Mouse (Mus musculus) stomach, embryonic 15.5 days (tissue): ENCODE results near the gene Slc2a13. TPM values are rescaled to one million over a fixed set of nuclear protein-coding genes. Genes with fewer than 3 reads are reported as not detected.

Experiments used
- ATAC-seq: fragments of 200-750 bp; cut with Nextera tagmentation; 2 replicates; pipeline ENCODE4 v1.8.0; 2017; ENCODE audit warnings: low read depth, moderate number of reproducible peaks, moderate TSS enrichment; ENCODE audit not compliant: insufficient read depth, low FRiP score
- H3K27ac ChIP-seq: fragments of 300-500 bp; sonication (generic); 2 replicates; pipeline ENCODE4 v1.5.1; 2015; ENCODE audit warnings: mild to moderate bottlenecking, inconsistent platforms
- H3K27me3 ChIP-seq: fragments of 300-500 bp; sonication (generic); replicated peaks from 2 replicates; pipeline ENCODE4 v1.6.1; 2015; ENCODE audit warnings: inconsistent platforms
- H3K36me3 ChIP-seq: fragments of 300-500 bp; sonication (generic); 2 replicates; pipeline ENCODE4 v1.6.1; 2015; ENCODE audit warnings: inconsistent platforms
- H3K4me1 ChIP-seq: fragments of 300-500 bp; sonication (generic); 2 replicates; pipeline ENCODE4 v1.6.1; 2015; ENCODE audit warnings: inconsistent platforms
- H3K4me2 ChIP-seq: fragments of 300-500 bp; sonication (generic); 2 replicates; pipeline ENCODE4 v1.6.1; 2015; ENCODE audit warnings: mild to moderate bottlenecking, inconsistent platforms
- H3K4me3 ChIP-seq: fragments of 300-500 bp; sonication (generic); replicated peaks from 2 replicates; pipeline ENCODE4 v1.5.1; 2015; ENCODE audit warnings: inconsistent platforms
- H3K9ac ChIP-seq: fragments of 300-500 bp; sonication (generic); 2 replicates; pipeline ENCODE4 v1.6.1; 2015; ENCODE audit warnings: inconsistent platforms
- H3K9me3 ChIP-seq: fragments of 300-500 bp; sonication (generic); 2 replicates; pipeline ENCODE4 v1.6.1; 2016; ENCODE audit warnings: inconsistent platforms
- WGBS: fragments of 180-500 bp; shearing (Covaris S2); methylation state at CpG from one replicate; pipeline ENCODE4 v1.1.7; 2015; 5-methylcytosine and 5-hydroxymethylcytosine counted together
- polyA plus RNA-seq: library from polyadenylated mRNA; unstranded; fragments of >200 nt; fragmentation: Nextera tagmentation; extraction: Ambion mirVana; gene quantifications from 2 replicates; pipeline ENCODE4 v1.2.1, GENCODE M21; 2015

Gene Slc2a13
- polyA plus RNA-seq, 1 experiment from 2014 or later, result 1.3 TPM

DNA sequence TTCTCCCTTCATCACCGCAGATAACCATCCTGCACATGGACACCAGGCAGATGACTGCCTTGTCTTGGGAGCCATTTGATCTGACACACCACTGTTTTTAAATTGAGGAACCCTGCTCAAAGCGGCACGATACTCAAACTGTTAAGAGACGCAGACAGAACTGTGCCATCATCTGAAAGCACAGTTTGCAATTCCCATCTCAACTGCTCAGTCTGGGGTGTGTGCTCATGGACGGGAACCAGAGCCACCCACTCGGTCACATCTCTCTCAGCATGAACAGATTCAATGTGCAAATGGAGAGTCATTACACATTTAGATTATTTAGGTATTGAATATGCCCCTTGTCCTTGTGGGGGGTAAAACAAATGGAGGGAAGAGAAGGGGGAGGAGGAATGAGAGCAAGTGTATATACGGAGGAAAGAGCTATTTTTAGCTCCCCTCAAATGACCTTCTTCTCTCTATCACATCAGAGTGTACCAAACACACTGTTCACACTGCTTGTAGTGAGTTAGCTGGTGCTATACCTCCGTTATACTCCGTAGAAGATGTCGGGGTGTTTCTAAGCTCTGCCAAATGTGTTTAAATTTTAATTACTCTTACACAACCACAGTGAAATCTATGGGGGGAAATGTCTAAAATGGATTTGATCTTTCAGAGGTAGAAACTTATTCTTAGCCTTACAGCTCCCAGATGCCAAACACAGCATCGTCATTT lies 203.2 kb downstream of the Slc2a13 start:
- no peak overlapping the region for H3K27ac ChIP-seq
- WGBS, result 74% methylated on average over 11 of the region's 11 CpGs
- peaks cover 6% of the 10 kb centered on the region for H3K4me1 ChIP-seq
- no peak overlapping the region for H3K4me2 ChIP-seq
- no peak overlapping the region for H3K9ac ChIP-seq
- ATAC-seq, result no peak
- H3K36me3 ChIP-seq, result no peaks in the 10 kb centered on the region
- H3K9me3 ChIP-seq, result no peaks in the 10 kb centered on the region
- H3K27me3 ChIP-seq, result no peaks in the 10 kb centered on the region
- no peak overlapping the region for H3K4me3 ChIP-seq

DNA sequence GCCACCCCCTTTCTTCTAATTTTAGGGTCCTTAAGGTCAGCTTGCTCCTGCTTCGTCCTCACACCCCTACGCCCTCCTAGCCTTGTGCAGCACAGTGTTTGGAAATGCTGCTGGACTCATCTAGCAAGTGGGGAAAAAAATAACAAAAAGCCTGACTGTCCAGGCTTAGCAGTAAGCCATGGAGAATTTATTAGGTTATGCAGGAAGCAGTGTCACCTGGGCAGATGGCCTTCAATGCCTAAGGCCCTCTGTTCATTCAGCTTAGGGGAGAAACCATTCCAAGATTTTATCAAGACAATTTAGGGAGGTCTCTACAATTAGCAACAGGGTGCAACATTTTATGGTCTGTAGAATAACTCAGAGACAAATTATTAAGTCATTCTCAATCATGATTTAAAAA lies 212.6 kb downstream of the Slc2a13 start:
- H3K4me2 ChIP-seq, result no peak overlapping the region
- ATAC-seq, result no peak
- H3K36me3 ChIP-seq, result no peaks in the 10 kb centered on the region
- no peak overlapping the region for H3K27ac ChIP-seq
- no peak overlapping the region for H3K9ac ChIP-seq
- H3K4me3 ChIP-seq, result no peak overlapping the region
- H3K27me3 ChIP-seq, result no peaks in the 10 kb centered on the region
- WGBS, result 53% methylated on average over 2 of the region's 2 CpGs
- no peaks in the 10 kb centered on the region for H3K9me3 ChIP-seq
- H3K4me1 ChIP-seq, result no peaks in the 10 kb centered on the region

DNA sequence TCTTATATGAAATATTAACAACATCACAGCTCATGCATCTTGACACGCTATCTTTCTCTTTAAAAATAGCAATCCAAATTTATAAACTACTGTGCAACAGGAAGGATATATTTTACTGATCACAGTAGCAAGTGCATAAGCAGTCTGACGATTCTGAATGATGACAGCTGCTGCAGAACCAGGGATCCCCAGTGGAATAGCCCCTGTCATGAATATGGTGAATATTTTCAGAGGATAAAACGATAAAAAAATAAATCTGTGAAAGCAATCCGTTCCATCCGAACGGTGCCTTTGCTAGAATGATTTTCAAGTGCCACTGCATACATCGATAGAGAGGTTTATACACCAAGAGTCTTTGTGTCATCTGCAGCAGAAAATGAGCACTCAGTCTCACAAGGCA lies 222.1 kb downstream of the Slc2a13 start:
- no peaks in the 10 kb centered on the region for H3K9me3 ChIP-seq
- H3K27ac ChIP-seq, result no peak overlapping the region
- no peaks in the 10 kb centered on the region for H3K27me3 ChIP-seq
- no peaks in the 10 kb centered on the region for H3K36me3 ChIP-seq
- no peak overlapping the region for H3K4me3 ChIP-seq
- no peak for ATAC-seq
- H3K9ac ChIP-seq, result no peak overlapping the region
- WGBS, result 76% methylated on average over 7 of the region's 7 CpGs
- H3K4me2 ChIP-seq, result no peak overlapping the region
- H3K4me1 ChIP-seq, result no peaks in the 10 kb centered on the region

DNA sequence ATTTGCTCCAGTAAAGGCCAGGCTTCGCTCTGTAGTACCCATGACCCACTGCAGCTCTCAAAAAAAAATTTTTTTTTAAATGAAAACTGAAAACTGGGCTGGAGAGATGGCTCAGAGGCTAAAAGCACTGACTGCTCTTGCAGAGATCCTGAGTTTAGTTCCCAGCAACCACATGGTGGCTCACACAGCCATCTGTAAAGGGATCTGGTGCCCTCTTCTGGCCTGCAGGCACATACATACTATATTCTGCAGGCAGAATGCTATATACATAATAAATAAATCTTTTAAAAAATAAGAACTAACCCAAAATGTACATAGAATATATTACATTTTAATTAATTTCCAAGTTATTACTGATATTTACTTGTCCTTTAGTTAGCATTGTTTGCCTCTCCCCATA lies 234.7 kb downstream of the Slc2a13 start:
- H3K27me3 ChIP-seq, result no peaks in the 10 kb centered on the region
- H3K36me3 ChIP-seq, result no peaks in the 10 kb centered on the region
- H3K9ac ChIP-seq, result no peak overlapping the region
- no peak overlapping the region for H3K27ac ChIP-seq
- no peak overlapping the region for H3K4me3 ChIP-seq
- H3K4me1 ChIP-seq, result no peaks in the 10 kb centered on the region
- 93% methylated on average over 1 of the region's 1 CpGs for WGBS
- H3K9me3 ChIP-seq, result no peaks in the 10 kb centered on the region
- ATAC-seq, result no peak
- H3K4me2 ChIP-seq, result no peak overlapping the region

DNA sequence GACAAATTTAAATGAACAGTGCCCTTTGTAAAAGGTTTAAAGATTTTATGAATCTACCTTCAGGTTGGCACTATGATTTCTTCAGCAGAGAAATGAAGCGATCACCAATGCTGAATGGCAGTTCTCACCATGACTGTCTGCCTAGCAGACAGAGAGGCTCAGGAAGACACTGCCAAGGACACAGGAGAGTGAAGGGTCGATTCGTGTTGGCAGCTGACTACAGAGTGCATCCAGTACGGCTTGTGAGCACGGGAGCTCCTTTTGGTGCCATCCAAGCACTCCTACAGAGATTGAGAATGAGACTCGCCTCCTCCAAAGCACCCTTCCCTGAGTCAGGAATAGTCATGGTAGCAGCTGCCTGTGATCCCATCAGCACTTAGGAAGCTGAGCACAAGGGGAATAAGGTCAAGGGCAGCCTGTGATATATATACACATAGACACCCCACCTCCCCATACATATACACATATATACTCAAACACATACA lies 238.6 kb downstream of the Slc2a13 start:
- H3K4me3 ChIP-seq, result no peak overlapping the region
- no peak overlapping the region for H3K9ac ChIP-seq
- ATAC-seq, result no peak
- no peaks in the 10 kb centered on the region for H3K36me3 ChIP-seq
- WGBS, result 81% methylated on average over 6 of the region's 6 CpGs
- no peak overlapping the region for H3K4me2 ChIP-seq
- H3K27ac ChIP-seq, result no peak overlapping the region
- H3K9me3 ChIP-seq, result no peaks in the 10 kb centered on the region
- no peaks in the 10 kb centered on the region for H3K4me1 ChIP-seq
- H3K27me3 ChIP-seq, result no peaks in the 10 kb centered on the region

DNA sequence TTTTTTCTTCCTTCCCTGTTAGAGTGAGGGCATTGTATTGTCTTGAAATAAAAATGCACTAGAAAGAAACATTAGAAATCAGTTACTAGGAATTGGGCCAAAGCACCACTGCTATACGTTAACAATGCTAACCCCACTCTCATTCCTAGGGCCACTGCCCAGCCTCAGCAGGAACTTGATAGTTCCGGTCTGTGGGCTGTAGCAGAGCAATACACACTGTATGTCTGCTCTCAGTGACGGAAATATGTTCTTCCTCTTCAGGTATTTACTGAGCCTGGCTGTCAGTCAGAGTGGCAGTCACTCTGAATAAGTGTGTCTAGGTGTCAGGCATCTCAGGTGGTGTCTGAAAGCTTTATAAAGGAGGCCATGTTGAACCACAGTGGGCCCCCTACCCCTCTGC lies 245.3 kb downstream of the Slc2a13 start:
- H3K9ac ChIP-seq, result no peak overlapping the region
- H3K36me3 ChIP-seq, result no peaks in the 10 kb centered on the region
- H3K4me3 ChIP-seq, result no peak overlapping the region
- H3K9me3 ChIP-seq, result no peaks in the 10 kb centered on the region
- ATAC-seq, result no peak
- no peak overlapping the region for H3K4me2 ChIP-seq
- H3K27me3 ChIP-seq, result no peaks in the 10 kb centered on the region
- WGBS, result 47% methylated on average over 3 of the region's 3 CpGs
- H3K4me1 ChIP-seq, result no peaks in the 10 kb centered on the region
- H3K27ac ChIP-seq, result no peak overlapping the region

DNA sequence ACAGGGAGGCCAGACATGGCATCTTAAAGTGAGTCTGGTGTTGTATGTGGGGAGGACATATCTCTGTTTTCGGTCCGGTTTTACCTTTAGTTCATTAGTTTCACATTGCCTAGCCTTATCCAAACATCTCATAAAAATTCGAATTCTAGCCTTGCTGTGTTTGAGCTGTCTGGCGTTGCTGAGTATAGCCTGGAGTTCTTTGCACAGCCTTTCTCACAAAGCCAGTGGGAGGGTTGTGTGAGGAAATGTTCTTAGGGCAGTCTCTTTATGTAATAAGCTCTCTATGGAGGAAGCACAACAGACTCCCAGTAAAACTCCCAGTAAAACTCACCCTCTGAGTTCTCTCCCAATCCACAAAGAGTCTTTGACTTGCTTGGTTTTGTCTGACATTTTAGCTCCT lies 246.0 kb downstream of the Slc2a13 start:
- Histone ChIP-seq H3K27ac (no peak overlapping the region), H3K9me3 (no peaks in the 10 kb centered on the region), H3K36me3 (no peaks in the 10 kb centered on the region), H3K9ac (no peak overlapping the region), H3K4me3 (no peak overlapping the region), H3K4me2 (no peak overlapping the region), H3K27me3 (no peaks in the 10 kb centered on the region), H3K4me1 (no peaks in the 10 kb centered on the region)
- ATAC-seq, result no peak
- 68% methylated on average over 4 of the region's 4 CpGs for WGBS

DNA sequence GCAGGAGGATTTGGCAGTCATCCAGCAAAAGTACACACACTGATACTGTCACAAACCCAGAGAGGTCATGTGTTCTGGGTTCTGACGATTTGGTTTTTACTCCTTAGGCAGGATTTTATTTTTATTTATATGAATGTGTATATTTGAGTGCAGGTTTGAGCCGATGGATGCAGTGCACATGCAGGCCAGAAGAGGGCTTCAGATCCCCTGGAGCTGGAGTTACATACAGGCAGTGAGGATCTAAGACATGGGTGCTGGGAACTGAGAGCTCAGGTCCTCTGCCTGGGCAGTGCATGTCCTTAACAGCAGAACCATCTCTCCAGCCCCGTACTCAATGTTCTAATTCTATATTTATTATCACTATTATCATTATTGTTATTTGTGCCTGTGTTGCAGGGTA lies 253.7 kb downstream of the Slc2a13 start:
- Histone ChIP-seq H3K9ac (no peak overlapping the region), H3K36me3 (no peaks in the 10 kb centered on the region), H3K27me3 (no peaks in the 10 kb centered on the region), H3K4me1 (no peaks in the 10 kb centered on the region), H3K4me3 (no peak overlapping the region), H3K27ac (no peak overlapping the region), H3K9me3 (no peaks in the 10 kb centered on the region), H3K4me2 (no peak overlapping the region)
- 64% methylated on average over 3 of the region's 3 CpGs for WGBS
- ATAC-seq, result no peak

DNA sequence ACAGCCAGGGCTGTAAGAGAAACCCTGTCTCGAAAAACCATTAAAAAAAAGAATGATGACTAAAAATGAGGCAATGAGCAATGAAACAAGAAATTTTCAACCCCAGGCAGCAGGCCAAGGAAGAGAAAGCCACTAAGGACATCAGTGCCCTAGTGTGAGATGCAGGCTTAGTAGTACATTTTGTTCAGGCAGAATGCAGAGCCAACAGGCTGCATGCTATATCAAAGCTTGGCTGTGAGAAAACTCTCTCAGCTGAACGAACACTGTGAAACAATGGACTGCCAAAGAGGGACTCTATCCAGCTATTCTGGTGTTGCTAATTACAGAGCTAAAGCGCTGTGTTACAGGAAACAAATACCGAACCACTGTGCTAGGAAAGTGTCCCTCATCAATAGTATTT lies 256.1 kb downstream of the Slc2a13 start:
- ATAC-seq, result no peak
- H3K4me2 ChIP-seq, result no peak overlapping the region
- no peaks in the 10 kb centered on the region for H3K9me3 ChIP-seq
- no peak overlapping the region for H3K27ac ChIP-seq
- H3K4me1 ChIP-seq, result no peaks in the 10 kb centered on the region
- no peak overlapping the region for H3K4me3 ChIP-seq
- H3K27me3 ChIP-seq, result no peaks in the 10 kb centered on the region
- WGBS, result 78% methylated on average over 4 of the region's 4 CpGs
- no peak overlapping the region for H3K9ac ChIP-seq
- H3K36me3 ChIP-seq, result no peaks in the 10 kb centered on the region

DNA sequence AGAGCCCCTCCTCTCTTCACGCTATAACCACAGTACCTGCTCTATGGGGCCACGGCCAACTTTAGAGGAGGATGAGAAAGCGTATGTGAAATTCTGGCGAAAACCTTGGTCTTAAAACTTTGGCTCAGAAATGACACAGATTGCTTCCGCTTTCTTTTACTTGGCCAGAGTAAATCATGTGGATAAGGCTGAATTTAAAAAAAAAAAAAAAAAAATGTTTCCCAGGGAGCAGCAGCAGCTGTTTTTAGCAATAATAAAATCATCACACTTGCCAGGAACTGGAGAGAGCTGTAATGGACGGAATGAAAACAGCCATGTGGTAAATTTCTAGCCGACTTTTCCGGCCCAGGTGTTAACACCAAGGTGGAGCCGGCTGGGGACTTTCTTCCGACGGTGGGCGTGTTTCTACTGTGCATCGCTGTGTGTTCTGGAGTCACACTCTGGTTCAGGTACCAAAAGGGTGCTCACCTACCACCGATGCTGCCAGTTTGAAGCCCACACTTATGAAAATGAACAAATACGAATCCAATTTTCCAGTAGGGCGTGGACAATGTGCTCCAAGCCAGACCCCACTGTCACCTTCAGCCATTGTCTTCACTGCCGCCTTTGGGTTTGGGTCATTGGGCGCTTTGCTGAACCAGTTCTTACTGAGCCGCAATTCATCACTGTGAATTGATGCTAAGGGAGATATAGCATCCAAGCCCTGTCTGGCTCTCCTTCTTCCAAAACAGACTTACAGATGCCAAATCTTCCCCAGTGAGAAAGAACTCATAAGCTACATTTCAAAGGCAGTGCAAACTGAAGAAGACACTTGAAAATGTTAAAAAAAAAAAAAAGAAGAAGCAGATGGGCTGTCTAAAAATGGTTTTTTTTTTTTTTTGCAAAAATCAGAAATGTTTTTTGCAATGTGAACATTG lies 258.4 kb downstream of the Slc2a13 start:
- ATAC-seq, result peak; percentile 27; the same call in 1 of the 2 replicates
- 60% methylated on average over 19 of the region's 19 CpGs for WGBS
- no peak overlapping the region for H3K4me3 ChIP-seq
- no peaks in the 10 kb centered on the region for H3K27me3 ChIP-seq
- H3K27ac ChIP-seq, result no peak overlapping the region
- no peaks in the 10 kb centered on the region for H3K4me1 ChIP-seq
- H3K9me3 ChIP-seq, result no peaks in the 10 kb centered on the region
- H3K9ac ChIP-seq, result no peak overlapping the region
- H3K36me3 ChIP-seq, result no peaks in the 10 kb centered on the region
- H3K4me2 ChIP-seq, result peak overlapping the region; percentile 27; the same call in 1 of the 2 replicates

DNA sequence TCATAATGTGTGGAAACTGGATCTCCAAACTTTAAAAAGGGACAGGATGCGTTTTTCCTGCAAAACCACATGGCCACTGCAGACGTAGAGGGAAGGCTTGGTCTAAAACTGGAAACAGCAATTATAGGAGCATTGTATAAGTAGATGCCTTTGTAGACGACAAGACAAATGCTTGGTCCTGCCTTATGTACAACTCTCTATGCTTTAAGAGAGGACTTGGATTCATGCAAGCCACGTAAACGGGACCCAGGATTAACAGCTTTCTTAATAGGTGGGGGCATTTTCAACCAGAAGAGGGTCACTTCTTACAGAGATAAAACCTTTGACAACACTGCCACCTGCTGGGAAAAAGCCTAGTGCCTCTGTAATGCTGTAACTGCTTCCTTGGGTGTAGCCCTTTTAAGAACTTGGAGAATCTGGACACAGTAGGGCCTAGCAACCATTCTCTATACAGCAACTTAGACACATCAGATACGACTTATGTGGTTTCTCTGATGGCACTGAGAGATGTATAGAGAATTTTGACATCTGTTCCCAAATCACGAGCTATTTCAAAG lies 268.7 kb downstream of the Slc2a13 start:
- WGBS, result 47% methylated on average over 7 of the region's 7 CpGs
- Histone ChIP-seq H3K4me2 (no peak overlapping the region), H3K9me3 (no peaks in the 10 kb centered on the region), H3K4me3 (no peak overlapping the region), H3K36me3 (no peaks in the 10 kb centered on the region), H3K4me1 (no peaks in the 10 kb centered on the region), H3K9ac (no peak overlapping the region), H3K27ac (no peak overlapping the region), H3K27me3 (no peaks in the 10 kb centered on the region; the same call in 1 of the 2 replicates)
- no peak for ATAC-seq

DNA sequence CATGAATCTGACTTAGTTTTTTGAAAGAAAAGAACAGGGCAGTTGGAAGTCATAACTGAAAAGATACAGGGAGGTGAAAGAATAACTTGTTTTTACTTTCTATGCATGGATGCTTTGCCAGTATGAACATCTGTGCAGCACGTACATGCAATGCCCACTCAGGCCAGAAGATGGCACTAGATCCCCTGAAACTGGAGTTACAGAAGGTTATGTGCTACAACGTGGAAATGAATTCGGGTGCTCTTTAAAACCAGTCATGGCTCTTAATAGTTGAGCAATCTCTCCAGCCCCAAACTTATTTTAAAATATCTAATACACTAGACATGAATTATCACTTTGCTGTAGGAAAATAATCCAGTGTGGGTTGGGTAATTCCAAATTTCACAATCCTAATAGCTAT lies 271.7 kb downstream of the Slc2a13 start:
- WGBS, result 13% methylated on average over 3 of the region's 3 CpGs
- no peaks in the 10 kb centered on the region; the same call in 1 of the 2 replicates for H3K27me3 ChIP-seq
- no peak overlapping the region for H3K27ac ChIP-seq
- no peaks in the 10 kb centered on the region for H3K4me1 ChIP-seq
- no peak overlapping the region for H3K4me2 ChIP-seq
- no peak overlapping the region for H3K9ac ChIP-seq
- no peak for ATAC-seq
- no peaks in the 10 kb centered on the region for H3K36me3 ChIP-seq
- H3K4me3 ChIP-seq, result no peak overlapping the region
- no peaks in the 10 kb centered on the region for H3K9me3 ChIP-seq
